Mouse (Mus musculus) embryo, embryonic 10 days (tissue): Measurements from ENCODE around the gene Ppil3.

ENCODE experiments used
- DNase-seq: peaks from one replicate; pipeline ENCODE4 v3.0.0-alpha.2; 2015; ENCODE audit warnings: low spot score

The Ppil3 gene

GRCm38 (mm10) chr1:58445143-58445722, at the start of gene Ppil3, which contains the start of gene Nif3l1:
Gene Ppil3, minus strand, starts transcription at chr1:58445486.
Gene Nif3l1, plus strand, starts transcription at chr1:58445151.
- DNase-seq, result peak; percentile 96

GRCm38 (mm10) chr1:58482647-58483046, 37.4 kb upstream of the Ppil3 start:
- no peak for DNase-seq

- DNase-seq, result no peak
Measured at GRCm38 (mm10) chr1:58475662-58476061, 30.4 kb upstream of the Ppil3 start.

DNA sequence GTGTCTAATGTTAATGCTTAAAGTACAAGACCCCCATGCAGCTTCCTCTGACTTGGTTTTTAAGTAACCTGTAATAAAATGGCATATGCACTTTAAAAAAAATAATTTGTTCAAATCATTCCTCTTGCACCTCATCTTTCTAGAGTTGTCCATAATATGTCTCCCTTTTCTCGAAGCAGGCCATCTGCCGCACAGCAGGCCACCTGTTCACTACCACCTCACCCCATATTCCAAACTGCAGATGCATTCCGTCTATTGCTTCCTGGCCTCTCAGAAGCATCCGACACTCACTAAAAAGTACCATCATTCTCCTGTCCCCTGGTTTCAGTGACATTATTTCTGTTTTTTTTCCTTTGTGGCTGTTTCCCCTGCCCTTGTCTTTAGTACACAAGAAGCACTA, 20.3 kb upstream of the Ppil3 start:
- DNase-seq, result no peak

DNA sequence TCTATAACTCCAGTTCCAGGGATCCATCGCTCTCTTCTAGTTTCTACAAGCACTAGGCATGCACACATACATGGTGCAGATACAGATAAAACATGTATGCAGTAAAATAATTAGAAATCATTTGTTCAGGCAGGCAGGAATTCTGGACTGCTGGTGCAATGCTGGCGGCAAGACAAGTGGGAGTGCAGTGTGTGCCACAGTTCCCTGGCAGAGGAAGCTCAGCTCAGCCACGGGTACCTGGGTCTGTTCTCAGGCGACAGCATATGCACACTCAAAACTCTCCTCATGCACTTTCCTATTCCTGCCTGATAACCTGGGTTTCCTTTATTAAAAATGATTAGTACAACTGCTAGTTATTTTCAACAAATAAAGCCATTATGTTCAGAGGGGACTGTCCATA, 19.8 kb upstream of the Ppil3 start:
- no peak for DNase-seq

DNA sequence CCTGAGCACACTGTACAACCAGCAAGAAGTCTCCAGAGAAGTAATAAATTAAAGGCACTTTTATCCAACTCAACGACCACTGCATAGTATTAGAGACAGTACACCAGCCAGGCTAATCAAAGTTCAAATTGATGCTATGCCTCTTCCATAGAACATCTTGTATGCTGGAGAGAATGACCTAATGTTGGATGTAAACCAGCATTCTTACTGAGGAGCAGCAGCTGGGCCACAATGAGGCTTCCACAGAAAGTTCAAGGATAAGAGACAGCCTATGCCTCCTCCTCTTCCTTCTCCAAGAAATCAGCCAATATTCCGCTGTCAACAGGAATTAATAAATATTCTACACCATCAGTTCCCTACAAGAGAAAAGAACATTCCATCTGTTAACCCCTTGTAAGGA, 18.6 kb upstream of the Ppil3 start:
- DNase-seq, result no peak

GRCm38 (mm10) chr1:58460566-58460965, 15.3 kb upstream of the Ppil3 start:
- DNase-seq, result no peak

DNA sequence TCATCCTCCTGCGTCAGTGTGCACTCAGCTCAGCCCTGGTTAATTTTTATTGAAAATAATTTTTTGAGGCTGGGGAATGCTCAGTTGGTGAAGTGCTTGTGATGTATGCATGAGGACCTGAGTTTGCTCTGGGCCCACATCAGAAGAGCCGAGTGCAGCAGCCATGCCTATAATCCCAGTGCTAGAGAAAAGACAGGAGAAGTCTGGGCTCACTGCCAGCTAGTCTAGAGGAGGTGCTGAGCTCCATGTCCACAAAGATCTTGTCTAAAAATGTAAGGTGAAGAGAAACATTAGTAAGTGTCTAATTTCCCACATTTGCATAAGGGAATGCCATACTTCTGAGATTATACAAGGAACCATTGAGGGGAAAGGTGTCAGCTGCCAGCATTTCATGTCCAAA, 13.6 kb upstream of the Ppil3 start:
- no peak for DNase-seq

DNA sequence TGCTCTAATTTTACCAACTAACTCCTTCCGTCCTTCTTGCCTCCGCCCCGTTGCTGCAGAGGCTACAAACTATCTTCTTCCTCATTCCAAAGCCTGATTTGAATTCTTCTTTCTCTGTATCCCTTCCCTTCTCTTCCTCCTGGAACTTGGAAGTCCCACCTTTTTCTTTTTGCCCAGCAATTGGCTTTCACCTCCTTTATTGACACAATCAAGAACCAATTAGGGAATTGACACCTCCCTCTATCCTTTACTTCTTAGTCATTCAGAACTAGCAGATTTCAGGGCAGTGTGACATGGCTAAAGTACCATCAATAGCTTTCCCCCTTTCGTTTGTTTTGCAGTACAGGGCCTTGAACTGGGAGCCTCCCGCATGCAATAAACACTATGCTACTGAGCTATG, 12.9 kb upstream of the Ppil3 start:
- DNase-seq, result no peak

- no peak for DNase-seq
Measured at GRCm38 (mm10) chr1:58454316-58454715, 9.0 kb upstream of the Ppil3 start.

GRCm38 (mm10) chr1:58448396-58448795, 3.1 kb upstream of the Ppil3 start:
- peak; percentile 10 for DNase-seq

- DNase-seq, result no peak
Measured at GRCm38 (mm10) chr1:58447766-58448165, 2.5 kb upstream of the Ppil3 start.

DNA sequence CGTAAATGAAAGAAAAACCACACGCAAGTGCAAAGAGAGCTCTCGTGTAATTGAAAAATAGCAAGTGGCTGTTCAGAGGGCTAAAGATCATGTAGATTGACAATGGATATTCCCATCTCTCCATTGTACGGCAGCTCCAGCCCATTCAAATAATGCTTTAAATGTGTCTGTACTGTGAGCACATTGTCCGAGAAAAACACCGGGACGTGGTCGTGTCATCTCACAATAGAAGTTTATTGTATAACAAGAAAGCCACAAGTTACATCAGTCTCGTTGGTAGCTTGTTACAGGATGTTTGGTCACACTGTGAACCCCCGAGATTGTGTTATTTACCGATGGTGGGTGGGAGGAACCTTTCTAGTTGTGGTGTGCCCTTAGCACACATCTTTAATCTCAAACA, 575 bp upstream of the Ppil3 start:
- DNase-seq, result peak; percentile 6

DNA sequence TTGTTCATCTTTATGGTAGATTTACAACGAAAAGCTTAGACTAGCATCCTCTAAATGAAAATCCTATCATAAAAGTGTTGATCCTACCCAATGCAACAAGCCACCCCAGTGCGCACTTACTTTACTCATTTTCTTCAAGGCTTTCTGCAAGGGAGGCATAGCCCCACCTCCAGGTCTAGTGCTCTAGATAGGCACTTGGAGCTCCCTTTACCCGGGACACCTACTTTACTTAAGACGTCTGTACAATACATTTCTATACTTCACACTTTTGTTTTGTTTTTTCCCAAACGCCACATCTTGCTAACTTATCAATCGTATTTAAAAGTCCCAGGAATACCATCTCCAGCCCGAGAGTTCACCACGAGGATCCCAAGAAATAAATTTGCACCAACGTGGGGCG, 595 bp downstream of the Ppil3 start:
- peak; percentile 6 for DNase-seq

GRCm38 (mm10) chr1:58424551-58424950, 20.7 kb downstream of the Ppil3 start:
- no peak for DNase-seq

DNA sequence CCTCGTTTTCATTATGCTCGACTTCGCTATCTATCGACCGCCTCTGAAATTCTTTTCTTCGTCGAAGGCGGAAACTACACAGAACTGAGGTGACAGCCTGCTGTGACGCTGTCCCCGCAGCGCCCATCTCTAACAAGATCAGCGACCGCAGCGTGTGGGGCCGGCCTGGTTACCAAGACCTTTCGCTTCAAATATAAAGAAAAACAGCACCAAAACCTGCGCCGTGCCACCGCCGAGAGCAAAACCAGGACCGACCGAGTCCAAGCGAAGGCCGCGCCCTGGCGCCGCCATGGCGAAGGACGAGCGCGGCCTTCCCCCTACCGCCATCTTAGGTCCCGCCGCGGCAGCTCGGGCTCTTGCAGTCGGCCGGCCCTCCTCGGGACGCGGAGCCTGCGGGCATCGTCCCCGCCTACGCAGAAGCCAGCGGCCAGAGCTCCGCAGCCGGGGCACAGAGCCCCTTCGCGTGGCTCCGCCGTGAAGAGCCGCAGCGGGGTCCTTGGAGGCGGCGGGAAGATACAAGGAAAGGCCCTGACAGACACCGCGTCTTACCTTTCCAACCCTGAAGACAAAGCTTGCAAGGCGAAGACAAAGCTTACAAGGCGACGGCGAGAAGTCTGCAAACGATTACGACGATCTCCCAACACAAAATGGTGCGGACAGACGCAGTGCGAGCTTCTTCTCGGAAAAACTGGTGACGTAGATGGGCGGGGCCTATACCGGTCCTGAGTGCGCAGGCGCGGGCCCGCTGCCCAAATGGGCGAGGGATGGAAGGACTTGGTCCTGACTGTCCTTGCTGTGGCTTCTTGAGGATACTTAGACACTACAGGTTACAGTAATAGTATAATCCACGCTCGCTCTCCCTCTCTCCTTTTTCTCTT, 21.7 kb downstream of the Ppil3 start, which contains the start of gene Clk1:
TSS of gene Clk1 (minus strand) at position 696 of the 878 bp plus-strand sequence.
- peak; percentile 97 for DNase-seq

DNA sequence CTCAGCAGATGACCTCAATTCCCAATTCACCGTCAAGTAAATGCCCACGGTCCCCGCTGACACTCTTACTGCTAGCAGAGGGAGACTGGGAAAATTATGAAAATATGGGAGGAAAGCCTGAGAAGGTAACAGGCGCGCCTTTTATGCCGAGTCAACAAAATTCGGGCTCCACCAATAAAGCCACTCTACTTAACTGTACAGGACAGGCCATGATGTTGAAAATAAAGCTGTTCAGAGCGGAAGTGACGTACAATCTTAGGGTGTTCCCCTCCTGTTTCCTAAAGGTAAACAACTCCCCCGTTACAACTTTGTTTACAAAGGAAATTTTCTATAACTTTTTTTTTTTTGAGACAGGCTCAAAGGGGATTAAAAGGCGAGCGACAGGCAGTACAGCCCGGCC, 22.4 kb downstream of the Ppil3 start:
- peak; percentile 78 for DNase-seq

- DNase-seq, result no peak
Measured at GRCm38 (mm10) chr1:58420961-58421360, 24.3 kb downstream of the Ppil3 start.

GRCm38 (mm10) chr1:58420032-58420431, 25.3 kb downstream of the Ppil3 start:
- no peak for DNase-seq

- no peak for DNase-seq
Measured at GRCm38 (mm10) chr1:58416048-58416447, 29.2 kb downstream of the Ppil3 start.

DNA sequence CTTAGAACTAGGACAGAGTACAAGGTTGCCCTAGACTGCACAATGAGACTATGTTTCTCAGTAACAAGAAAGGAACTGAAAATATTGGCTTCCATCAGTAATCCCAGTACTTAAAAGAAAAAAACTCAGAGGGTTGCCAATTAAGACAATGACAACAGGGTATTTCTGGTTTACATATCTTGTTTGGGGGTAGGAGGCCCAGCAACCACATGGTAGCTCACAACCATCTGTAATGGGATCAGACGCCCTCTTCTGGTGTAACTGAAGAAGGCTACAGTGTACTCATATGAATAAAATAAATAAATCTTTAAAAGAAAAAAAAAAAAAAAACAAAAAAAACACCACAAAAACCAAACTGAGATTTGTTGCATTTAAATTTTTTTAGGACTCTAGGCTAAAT, 29.8 kb downstream of the Ppil3 start:
- DNase-seq, result peak; percentile 18

DNA sequence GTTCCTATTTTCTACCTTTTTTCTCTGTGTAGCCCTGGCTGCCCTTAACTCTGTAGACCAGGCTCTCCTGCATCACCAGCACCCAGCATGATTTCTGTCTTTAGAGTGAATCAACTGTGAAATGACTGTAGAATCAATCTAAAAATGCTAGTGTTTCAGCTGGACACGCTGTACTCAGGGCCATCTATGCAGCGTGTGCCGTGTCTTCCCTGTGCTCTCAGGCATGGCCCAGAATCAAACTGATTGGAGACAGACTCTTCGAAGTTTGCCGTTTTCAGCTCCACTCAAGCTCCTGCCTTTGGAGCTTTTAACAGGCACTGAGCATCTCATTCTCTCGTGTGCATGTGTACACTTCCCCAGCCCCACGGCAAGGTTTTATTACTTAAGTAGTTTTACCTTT, 34.5 kb downstream of the Ppil3 start:
- no peak for DNase-seq

DNA sequence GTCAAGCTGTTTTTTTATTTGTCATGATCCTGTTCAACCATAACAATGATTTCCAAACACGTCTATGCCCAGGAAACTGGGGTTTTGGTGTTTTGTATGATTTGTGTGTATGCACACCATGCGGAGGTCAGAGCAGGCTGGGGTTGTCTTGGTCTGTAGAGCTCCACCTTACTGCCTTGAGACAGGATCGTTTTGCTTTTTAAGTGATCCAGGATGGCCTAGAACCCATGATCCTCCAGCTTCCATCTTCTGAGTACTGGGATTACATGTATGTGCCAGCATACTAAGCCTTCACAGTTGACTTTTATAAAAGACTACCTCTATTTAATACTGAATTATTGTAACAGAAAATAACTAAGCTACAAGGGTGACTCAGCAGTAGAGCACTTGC, 35.1 kb downstream of the Ppil3 start:
- DNase-seq, result no peak
